Mouse (Mus musculus) liver, postnatal 0 days (tissue): Measurements from ENCODE around the gene Rpl36a.

Source experiments
- CTCF ChIP-seq: sonication (generic); IDR thresholded peaks from 2 replicates; pipeline ENCODE4 v1.5.1; 2016; ENCODE audit warnings: antibody characterized with exemption, low read depth
- EP300 ChIP-seq: IDR thresholded peaks from 2 replicates; pipeline ENCODE4 v1.6.1; 2016; ENCODE audit warnings: antibody characterized with exemption, low read depth, mild to moderate bottlenecking

DNA sequence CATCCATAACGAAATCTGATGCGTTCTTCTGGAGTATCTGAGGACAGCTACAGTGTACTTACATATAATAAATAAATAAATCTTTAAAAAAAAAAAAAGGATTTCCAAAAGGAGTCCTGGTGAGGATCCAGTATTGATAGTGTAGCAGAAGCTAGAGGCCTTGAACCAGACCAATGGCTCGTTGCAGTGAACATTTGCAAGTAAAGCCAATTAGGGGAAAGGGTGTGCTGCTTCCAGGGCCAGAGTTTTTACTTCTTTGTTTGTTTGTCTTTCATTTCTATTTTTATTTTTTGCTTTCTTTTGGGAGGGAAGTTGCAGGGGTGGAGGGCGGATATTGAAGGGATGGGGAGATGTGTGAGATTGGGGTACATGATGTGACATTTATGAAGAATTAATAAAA is 32.1 kb upstream of the Rpl36a start:
- no peak for TF ChIP-seq CTCF
- TF ChIP-seq EP300, result no peak
